Mouse (Mus musculus) stomach, embryonic 15.5 days (tissue): ENCODE data around the gene Klf17. TPM values are rescaled to one million over a fixed set of nuclear protein-coding genes. Genes with fewer than 3 reads are reported as not detected.

Experiments used
- ATAC-seq: fragments of 200-750 bp; cut with Nextera tagmentation; 2 replicates; pipeline ENCODE4 v1.8.0; 2017; ENCODE audit warnings: low read depth, moderate number of reproducible peaks, moderate TSS enrichment; ENCODE audit not compliant: insufficient read depth, low FRiP score
- H3K27ac ChIP-seq: fragments of 300-500 bp; sonication (generic); 2 replicates; pipeline ENCODE4 v1.5.1; 2015; ENCODE audit warnings: mild to moderate bottlenecking, inconsistent platforms
- H3K27me3 ChIP-seq: fragments of 300-500 bp; sonication (generic); replicated peaks from 2 replicates; pipeline ENCODE4 v1.6.1; 2015; ENCODE audit warnings: inconsistent platforms
- H3K36me3 ChIP-seq: fragments of 300-500 bp; sonication (generic); 2 replicates; pipeline ENCODE4 v1.6.1; 2015; ENCODE audit warnings: inconsistent platforms
- H3K4me1 ChIP-seq: fragments of 300-500 bp; sonication (generic); 2 replicates; pipeline ENCODE4 v1.6.1; 2015; ENCODE audit warnings: inconsistent platforms
- H3K4me2 ChIP-seq: fragments of 300-500 bp; sonication (generic); 2 replicates; pipeline ENCODE4 v1.6.1; 2015; ENCODE audit warnings: mild to moderate bottlenecking, inconsistent platforms
- H3K4me3 ChIP-seq: fragments of 300-500 bp; sonication (generic); replicated peaks from 2 replicates; pipeline ENCODE4 v1.5.1; 2015; ENCODE audit warnings: inconsistent platforms
- H3K9ac ChIP-seq: fragments of 300-500 bp; sonication (generic); 2 replicates; pipeline ENCODE4 v1.6.1; 2015; ENCODE audit warnings: inconsistent platforms
- H3K9me3 ChIP-seq: fragments of 300-500 bp; sonication (generic); 2 replicates; pipeline ENCODE4 v1.6.1; 2016; ENCODE audit warnings: inconsistent platforms
- WGBS: fragments of 180-500 bp; shearing (Covaris S2); methylation state at CpG from one replicate; pipeline ENCODE4 v1.1.7; 2015; 5-methylcytosine and 5-hydroxymethylcytosine counted together
- polyA plus RNA-seq: library from polyadenylated mRNA; unstranded; fragments of >200 nt; fragmentation: Nextera tagmentation; extraction: Ambion mirVana; gene quantifications from 2 replicates; pipeline ENCODE4 v1.2.1, GENCODE M21; 2015

Gene Klf17
- polyA plus RNA-seq, 1 experiment from 2014 or later = 0.05 TPM

GRCm38 (mm10) chr4:117737559-117737958 lies 27.9 kb downstream of the Klf17 start:
- H3K4me1 ChIP-seq = no peaks in the 10 kb centered on the region
- H3K9ac ChIP-seq = no peak overlapping the region
- no peak overlapping the region for H3K4me3 ChIP-seq
- no peaks in the 10 kb centered on the region for H3K9me3 ChIP-seq
- ATAC-seq = no peak
- H3K27ac ChIP-seq = no peak overlapping the region
- no peak overlapping the region for H3K4me2 ChIP-seq
- H3K27me3 ChIP-seq = no peaks in the 10 kb centered on the region
- H3K36me3 ChIP-seq = no peaks in the 10 kb centered on the region
- WGBS = 54% methylated on average over 8 of the region's 8 CpGs

GRCm38 (mm10) chr4:117731926-117732325 lies 33.5 kb downstream of the Klf17 start:
- Histone ChIP-seq H3K9ac (no peak overlapping the region), H3K27me3 (no peaks in the 10 kb centered on the region), H3K36me3 (no peaks in the 10 kb centered on the region), H3K4me2 (no peak overlapping the region), H3K9me3 (no peaks in the 10 kb centered on the region), H3K4me1 (no peaks in the 10 kb centered on the region), H3K27ac (no peak overlapping the region), H3K4me3 (no peak overlapping the region)
- 67% methylated on average over 3 of the region's 3 CpGs for WGBS
- ATAC-seq = no peak

GRCm38 (mm10) chr4:117724112-117724511 lies 41.3 kb downstream of the Klf17 start, which contains the start of gene Gm12845:
Gene Gm12845, plus strand, starts transcription at chr4:117724412.
- H3K27me3 ChIP-seq = no peaks in the 10 kb centered on the region
- no peak for ATAC-seq
- no peak within 1 kb of the TSS for H3K27ac ChIP-seq
- H3K4me3 ChIP-seq = no peak within 1 kb of the TSS
- no peaks in the 10 kb centered on the region for H3K4me1 ChIP-seq
- no peaks in the 10 kb centered on the region for H3K9me3 ChIP-seq
- 73% methylated on average over 1 of the region's 1 CpGs for WGBS
- no peaks in the 10 kb centered on the region for H3K36me3 ChIP-seq
- no peak within 1 kb of the TSS for H3K9ac ChIP-seq
- H3K4me2 ChIP-seq = no peak within 1 kb of the TSS

GRCm38 (mm10) chr4:117713303-117714098 lies 51.9 kb downstream of the Klf17 start:
- Histone ChIP-seq H3K4me1 (no peaks in the 10 kb centered on the region), H3K4me2 (no peak overlapping the region), H3K27ac (no peak overlapping the region), H3K36me3 (no peaks in the 10 kb centered on the region), H3K9ac (no peak overlapping the region), H3K9me3 (no peaks in the 10 kb centered on the region), H3K4me3 (no peak overlapping the region), H3K27me3 (no peaks in the 10 kb centered on the region)
- WGBS = 63% methylated on average over 6 of the region's 6 CpGs
- ATAC-seq = no peak

- 86% methylated on average over 3 of the region's 3 CpGs for WGBS
- ATAC-seq = no peak
- Histone ChIP-seq H3K9me3 (no peaks in the 10 kb centered on the region), H3K27me3 (no peaks in the 10 kb centered on the region), H3K4me3 (no peak overlapping the region), H3K4me2 (no peak overlapping the region), H3K9ac (no peak overlapping the region), H3K27ac (no peak overlapping the region), H3K36me3 (no peaks in the 10 kb centered on the region), H3K4me1 (no peaks in the 10 kb centered on the region)
These were observed 53.1 kb downstream of the Klf17 start for GRCm38 (mm10) chr4:117712314-117712713.

GRCm38 (mm10) chr4:117708780-117709550 lies 56.5 kb downstream of the Klf17 start:
- no peak overlapping the region for H3K4me3 ChIP-seq
- H3K4me1 ChIP-seq = no peaks in the 10 kb centered on the region
- no peaks in the 10 kb centered on the region for H3K27me3 ChIP-seq
- H3K36me3 ChIP-seq = no peaks in the 10 kb centered on the region
- no peaks in the 10 kb centered on the region for H3K9me3 ChIP-seq
- 51% methylated on average over 3 of the region's 3 CpGs for WGBS
- no peak overlapping the region for H3K4me2 ChIP-seq
- no peak overlapping the region for H3K9ac ChIP-seq
- H3K27ac ChIP-seq = peak overlapping the region; percentile 53
- ATAC-seq = no peak

Other genes with a start within 250 kb of the Klf17 start
- gene Eri3, start 215.3 kb downstream of the Klf17 start, polyA plus RNA-seq = 116 and 122 TPM in 2 replicates
- 47.2 and 50.7 TPM in 2 replicates for gene Dmap1, start 83.4 kb downstream of the Klf17 start, polyA plus RNA-seq
- not detected in 2 replicates for gene Gm12845, start 41.2 kb downstream of the Klf17 start, polyA plus RNA-seq
- gene Slc6a9, start 68.9 kb upstream of the Klf17 start, polyA plus RNA-seq = 14.2 and 15.0 TPM in 2 replicates
- 0.94 and 2.3 TPM in 2 replicates for gene Ccdc24, start 106.9 kb upstream of the Klf17 start, polyA plus RNA-seq
- gene B4galt2, start 117.8 kb upstream of the Klf17 start, polyA plus RNA-seq = 16.6 and 17.9 TPM in 2 replicates
- 214 and 232 TPM in 2 replicates for gene Atp6v0b, start 121.7 kb upstream of the Klf17 start, polyA plus RNA-seq
- gene Dph2, start 126.4 kb upstream of the Klf17 start, polyA plus RNA-seq = 16.6 and 16.7 TPM in 2 replicates
- 37.5 and 42.9 TPM in 2 replicates for gene Ipo13, start 149.4 kb upstream of the Klf17 start, polyA plus RNA-seq
- 6.9 and 7.0 TPM in 2 replicates for gene Artn, start 164.1 kb upstream of the Klf17 start, polyA plus RNA-seq